Mouse (Mus musculus) ES-E14 (cell line): ENCODE results near the gene Inppl1. TPM values are rescaled to one million over a fixed set of nuclear protein-coding genes. Genes with fewer than 3 reads are reported as not detected.

Source experiments
- DNase-seq: peaks from one replicate; pipeline ENCODE4 v3.0.0-alpha.2; 2013; ENCODE audit warnings: low read depth, low spot score
- H3K27ac ChIP-seq: 2 replicates; pipeline ENCODE4 v1.5.1; 2012; ENCODE audit warnings: low read depth, mild to moderate bottlenecking, low read length, moderate library complexity, mixed read lengths; ENCODE audit not compliant: poor library complexity, insufficient read depth, severe bottlenecking
- H3K36me3 ChIP-seq: 2 replicates; pipeline ENCODE4 v1.6.1; 2012; ENCODE audit warnings: mild to moderate bottlenecking, low read length, moderate library complexity, mixed read lengths; ENCODE audit not compliant: control insufficient read depth, poor library complexity, insufficient read depth, severe bottlenecking
- H3K4me1 ChIP-seq, 2 experiments: fragments of 150-350 bp in 1 of 2; sonication (generic) in 1 of 2; 2 replicates each; pipeline ENCODE4 v1.6.1; 2012; ENCODE audit warnings: low read length in 2 of 2, mild to moderate bottlenecking in 1 of 2, mixed read lengths in 1 of 2; ENCODE audit not compliant: control insufficient read depth in 2 of 2, insufficient read depth in 2 of 2, poor library complexity in 1 of 2
- H3K4me3 ChIP-seq, 2 experiments: fragments of 150-350 bp in 1 of 2; sonication (generic) in 1 of 2; 2 replicates each; pipeline ENCODE4 v1.5.1; 2012; ENCODE audit warnings: low read length in 2 of 2, low read depth in 1 of 2, mild to moderate bottlenecking in 1 of 2, mixed read lengths in 1 of 2; ENCODE audit not compliant: insufficient read depth in 1 of 2, poor library complexity in 1 of 2, severe bottlenecking in 1 of 2
- H3K9ac ChIP-seq: 2 replicates; pipeline ENCODE4 v1.6.1; 2012; ENCODE audit warnings: low read depth, mild to moderate bottlenecking, low read length, mixed read lengths; ENCODE audit not compliant: poor library complexity, insufficient read depth, severe bottlenecking
- H3K9me3 ChIP-seq: fragments of 150-350 bp; sonication (generic); 2 replicates; pipeline ENCODE4 v1.6.1; 2012; ENCODE audit warnings: low read depth, mild to moderate bottlenecking, low read length; ENCODE audit not compliant: control insufficient read depth, insufficient read depth
- CHD2 ChIP-seq: IDR thresholded peaks from 2 replicates; pipeline ENCODE4 v1.6.1; 2014; ENCODE audit warnings: mild to moderate bottlenecking, low read depth, low read length, inconsistent platforms
- HCFC1 ChIP-seq: IDR thresholded peaks from 2 replicates; pipeline ENCODE4 v1.6.1; 2012; ENCODE audit warnings: low read length, inconsistent platforms, borderline replicate concordance; ENCODE audit not compliant: insufficient read depth
- MAFK ChIP-seq: IDR thresholded peaks from 2 replicates; pipeline ENCODE4 v1.6.1; 2014; ENCODE audit warnings: mild to moderate bottlenecking, low read depth, low read length, inconsistent platforms; ENCODE audit not compliant: insufficient read depth
- ZC3H11A ChIP-seq: IDR thresholded peaks from 2 replicates; pipeline ENCODE4 v1.6.1; 2012; ENCODE audit warnings: low read depth, mild to moderate bottlenecking, inconsistent platforms, low read length, borderline replicate concordance
- ZNF384 ChIP-seq: IDR thresholded peaks from 2 replicates; pipeline ENCODE4 v1.6.1; 2012; ENCODE audit warnings: low read depth, low read length, inconsistent platforms
- in situ Hi-C, 2 experiments: fragments of 600-800 bp; cut with MboI; formaldehyde crosslinking; loops; one replicate each; pipeline ENCODE4 v1.15.1; 2025; ENCODE audit warnings: low sequenced_read_pairs in 2 of 2, inconsistent platforms in 1 of 2; ENCODE audit not compliant: unreplicated experiment in 2 of 2
- total RNA-seq: library from RNA; depleted of rRNA; stranded (reverse); fragments of 300-350 nt; gene quantifications from 2 replicates; pipeline ENCODE4 v1.2.3, GENCODE M21; 2012

The Inppl1 gene
- total RNA-seq, 1 experiment = 57.1 TPM

DNA sequence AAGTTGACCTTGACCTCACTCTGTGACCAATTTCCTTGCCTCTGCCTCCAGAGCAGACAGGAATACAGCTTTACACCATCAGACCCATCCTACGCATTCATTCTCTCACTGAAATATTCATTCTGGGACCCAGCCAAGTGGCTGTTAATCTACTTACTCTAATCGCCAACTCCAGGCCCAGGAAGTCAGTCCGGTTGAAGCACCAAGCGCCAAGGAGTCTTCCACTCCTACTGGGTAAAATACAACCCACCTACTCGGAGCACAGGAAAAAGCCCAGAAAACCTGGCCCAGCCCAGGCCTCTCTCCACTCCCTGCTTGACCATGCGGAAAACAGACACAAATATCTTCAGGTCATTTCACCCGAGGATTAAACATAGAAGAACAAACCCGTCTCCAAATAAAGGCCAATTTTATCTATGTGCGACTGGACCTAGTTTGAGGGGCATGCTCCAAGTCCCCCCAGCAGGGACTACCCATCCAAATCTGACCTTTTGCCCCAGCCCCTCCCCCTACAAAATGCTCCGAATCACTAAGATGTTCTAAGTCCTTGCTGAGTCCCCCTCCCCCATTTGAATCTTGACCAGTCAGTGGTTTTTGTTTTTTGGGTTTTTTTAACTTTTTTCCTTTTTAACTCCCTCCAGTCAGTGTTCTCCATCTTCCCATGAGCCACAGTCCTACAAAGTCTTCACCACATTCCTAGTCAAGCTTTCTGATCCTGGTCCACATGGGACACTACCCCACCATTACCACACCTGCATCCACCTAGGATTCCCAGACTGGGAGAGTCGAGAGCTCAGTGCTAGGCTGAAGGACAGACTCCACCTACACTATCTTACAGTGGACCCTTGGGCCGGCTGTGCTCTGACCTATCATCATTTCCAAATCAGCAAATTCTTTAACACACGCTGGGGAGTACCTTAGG, 30.5 kb upstream of the Inppl1 start:
- in situ Hi-C loops = no loop called here
- peaks cover 5% of the 10 kb centered on the region for H3K36me3 ChIP-seq
- DNase-seq = peak; percentile 44

DNA sequence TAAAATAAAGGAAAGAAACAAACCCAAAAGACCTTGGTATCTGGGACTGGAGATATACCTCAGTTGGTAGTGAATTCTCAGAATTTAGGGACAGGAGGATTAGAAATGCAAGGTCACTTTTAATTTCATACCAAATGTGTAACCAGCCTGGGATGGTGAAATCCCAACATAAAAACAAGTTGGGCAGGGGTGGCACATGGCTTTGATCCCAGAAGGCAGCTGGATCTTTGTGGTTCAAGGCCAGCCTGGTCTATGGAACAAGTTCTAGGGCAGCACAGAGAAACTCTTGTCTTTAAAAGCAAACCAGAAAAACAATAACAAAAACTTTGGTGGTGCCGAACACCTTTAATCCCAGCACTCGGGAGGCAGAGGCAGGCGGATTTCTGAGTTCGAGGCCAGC, 29.5 kb upstream of the Inppl1 start:
- Histone ChIP-seq H3K27ac (peak overlapping the region; percentile 97), H3K36me3 (peaks cover 10% of the 10 kb centered on the region), H3K4me1 (peaks cover 21 to 22% of the 10 kb centered on the region in 2 experiments), H3K9ac (peak overlapping the region; percentile 78; the same call in 1 of the 2 replicates), H3K9me3 (no peaks in the 10 kb centered on the region), H3K4me3 (peak overlapping the region; percentile 10 to 58; a peak in 3 of 4 replicates)
- DNase-seq = no peak
- no peak for TF ChIP-seq ZNF384
- in situ Hi-C loops = no loop called here

More for the DNA sequence above, 30.5 kb upstream of the Inppl1 start:
- peak overlapping the region; percentile 97 for H3K27ac ChIP-seq
- H3K9ac ChIP-seq = peak overlapping the region; percentile 78
- 0 out of 2 replicates have a peak, but pooled peaks have one; percentile 14 for TF ChIP-seq MAFK
- peak; percentile 31; the same call in 1 of the 2 replicates for TF ChIP-seq CHD2
- 0 out of 2 replicates have a peak, but pooled peaks have one; percentile 25 for TF ChIP-seq ZNF384
- no peak for TF ChIP-seq ZC3H11A
- peak overlapping the region; percentile 38 to 58 for H3K4me3 ChIP-seq
- H3K4me1 ChIP-seq = peaks cover 19 to 22% of the 10 kb centered on the region in 2 experiments
- H3K9me3 ChIP-seq = no peaks in the 10 kb centered on the region

DNA sequence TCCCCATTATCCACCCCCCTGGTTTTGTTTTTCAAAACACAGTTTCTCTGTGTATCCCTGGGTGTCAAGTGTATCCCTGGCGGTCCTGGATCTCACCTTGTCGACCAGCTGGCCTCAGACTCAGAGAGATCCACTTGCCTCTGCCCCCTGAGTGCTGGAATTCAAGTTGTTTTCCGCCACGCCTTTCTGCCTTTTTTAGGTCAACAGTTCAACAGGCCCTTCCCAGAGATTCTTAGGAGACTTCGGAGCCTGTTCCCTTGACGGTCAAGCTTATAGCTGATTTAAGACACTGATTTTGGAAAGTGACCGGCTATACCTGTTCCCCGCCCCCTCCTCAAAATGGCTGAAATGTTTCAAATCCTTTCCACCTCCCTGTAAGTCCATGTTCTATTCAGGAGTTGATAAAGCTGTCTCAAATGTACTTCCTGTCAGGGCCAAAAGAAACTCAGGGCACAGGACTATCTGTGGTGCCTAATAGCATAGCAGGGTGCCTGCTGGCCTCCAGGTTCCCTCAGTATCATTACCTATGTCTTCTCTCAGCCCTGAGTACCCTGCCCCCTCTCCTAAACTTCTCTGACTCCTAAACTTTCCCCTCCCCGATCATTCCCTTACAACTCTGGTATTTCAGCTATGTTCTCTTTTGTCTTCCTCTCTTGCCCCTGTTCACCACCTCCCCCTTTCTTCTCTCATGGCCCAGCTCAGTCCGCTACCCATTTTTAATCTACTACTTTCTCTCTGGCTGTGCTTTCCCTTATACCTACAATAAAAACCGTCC, 28.6 kb upstream of the Inppl1 start:
- no peaks in the 10 kb centered on the region for H3K9me3 ChIP-seq
- peak; percentile 66 for DNase-seq
- peaks cover 21 to 22% of the 10 kb centered on the region in 2 experiments for H3K4me1 ChIP-seq
- TF ChIP-seq CHD2 (peak; percentile 39; the same call in 1 of the 2 replicates), MAFK (no peak)
- in situ Hi-C loops = no loop called here
- peak overlapping the region; percentile 28 to 58 for H3K4me3 ChIP-seq
- H3K9ac ChIP-seq = peak overlapping the region; percentile 78; the same call in 1 of the 2 replicates
- H3K36me3 ChIP-seq = peaks cover 10% of the 10 kb centered on the region
- H3K27ac ChIP-seq = peak overlapping the region; percentile 97

DNA sequence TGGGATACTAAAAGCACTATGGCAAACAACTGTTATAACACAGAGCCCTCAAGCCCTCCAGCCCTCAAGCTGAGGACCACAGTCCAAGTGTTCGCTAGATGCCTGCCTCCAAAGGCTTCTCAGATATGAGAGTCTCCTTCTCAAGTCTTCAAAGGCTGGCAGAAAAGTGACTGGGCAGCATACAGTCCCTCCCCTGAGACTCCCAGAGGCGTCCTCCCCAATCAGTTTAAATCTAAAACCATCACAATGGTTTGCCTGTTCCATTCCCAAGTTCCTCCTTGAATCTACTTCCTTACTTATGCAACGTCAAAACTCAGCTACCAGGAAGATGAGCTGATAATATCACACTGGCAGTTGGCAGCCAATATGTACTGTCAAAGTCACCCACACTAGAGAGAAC, 25.4 kb upstream of the Inppl1 start, which contains the start of gene Anapc15:
Gene Anapc15 (plus strand): TSS at position 301 of the 400 bp plus-strand sequence.
- no peak for TF ChIP-seq HCFC1
- no peak for TF ChIP-seq ZNF384
- no peak for TF ChIP-seq ZC3H11A
- TF ChIP-seq CHD2 = no peak
- no peak for TF ChIP-seq MAFK
- H3K36me3 ChIP-seq = peaks cover 19% of the 10 kb centered on the region
- H3K27ac ChIP-seq = no peak within 1 kb of the TSS; the same call in 1 of the 2 replicates
- H3K9ac ChIP-seq = peak within 1 kb of the TSS; percentile 20; the same call in 1 of the 2 replicates
- no peak within 1 kb of the TSS for H3K4me3 ChIP-seq
- peaks cover 9 to 16% of the 10 kb centered on the region in 2 experiments for H3K4me1 ChIP-seq
- no peaks in the 10 kb centered on the region for H3K9me3 ChIP-seq
- DNase-seq = no peak
- in situ Hi-C loops = no loop called here
